In genomic region chr3:85542765-85543164, GRCm38 (mm10) we compare ENCODE assay signal across 21 mouse cellular contexts.
"Had no signal": no experiment of that assay in that cellular context is flagged by ENCODE, and none has a peak within 500 bp of the region (broad histone marks: within the 10 kb centered on the region; RNA-seq: fewer than 3 reads in every experiment).

No protein-coding gene starts in this region.

- ATAC-seq: liver, embryonic 12.5 days; midbrain, embryonic 13.5 days; midbrain, embryonic 16.5 days had no signal

- H3K4me3 ChIP-seq: limb, embryonic 10.5 days; limb, embryonic 13.5 days; liver, embryonic 12.5 days; liver, embryonic 15.5 days; lung, embryonic 15.5 days; megakaryocyte, embryonic 14.5 days; midbrain, embryonic 10.5 days; midbrain, embryonic 13.5 days; myocyte; neural tube, embryonic 13.5 days had no signal

- H3K27me3 ChIP-seq: limb, embryonic 13.5 days; liver, embryonic 12.5 days; liver, embryonic 15.5 days; lung, embryonic 15.5 days; midbrain, embryonic 13.5 days; neural tube, embryonic 13.5 days had no signal

- H3K36me3 ChIP-seq: limb, embryonic 10.5 days; limb, embryonic 13.5 days; liver, embryonic 12.5 days; liver, embryonic 15.5 days; lung, embryonic 15.5 days; midbrain, embryonic 10.5 days; midbrain, embryonic 13.5 days; neural tube, embryonic 13.5 days had no signal

- H3K27ac ChIP-seq: limb, embryonic 10.5 days; limb, embryonic 13.5 days; liver, embryonic 12.5 days; liver, embryonic 15.5 days; lung, embryonic 15.5 days; midbrain, embryonic 10.5 days; midbrain, embryonic 13.5 days; neural tube, embryonic 13.5 days; stomach, postnatal 0 days had no signal

- DNase-seq: kidney, adult 18-20 months; kidney, postnatal 10 days; kidney, postnatal 4 days; liver; lung, adult 18-20 months; lung, postnatal 14 days; lung, postnatal 4 days; right cerebral cortex, postnatal 4 days; thymus, postnatal 25 days had no signal

- H3K4me1 ChIP-seq: limb, embryonic 10.5 days; limb, embryonic 13.5 days; liver, embryonic 12.5 days; liver, embryonic 15.5 days; lung, embryonic 15.5 days; midbrain, embryonic 10.5 days; midbrain, embryonic 13.5 days; neural tube, embryonic 13.5 days had no signal
